Comparison of ENCODE assay signal across 10 mouse cellular contexts in the genomic region with DNA sequence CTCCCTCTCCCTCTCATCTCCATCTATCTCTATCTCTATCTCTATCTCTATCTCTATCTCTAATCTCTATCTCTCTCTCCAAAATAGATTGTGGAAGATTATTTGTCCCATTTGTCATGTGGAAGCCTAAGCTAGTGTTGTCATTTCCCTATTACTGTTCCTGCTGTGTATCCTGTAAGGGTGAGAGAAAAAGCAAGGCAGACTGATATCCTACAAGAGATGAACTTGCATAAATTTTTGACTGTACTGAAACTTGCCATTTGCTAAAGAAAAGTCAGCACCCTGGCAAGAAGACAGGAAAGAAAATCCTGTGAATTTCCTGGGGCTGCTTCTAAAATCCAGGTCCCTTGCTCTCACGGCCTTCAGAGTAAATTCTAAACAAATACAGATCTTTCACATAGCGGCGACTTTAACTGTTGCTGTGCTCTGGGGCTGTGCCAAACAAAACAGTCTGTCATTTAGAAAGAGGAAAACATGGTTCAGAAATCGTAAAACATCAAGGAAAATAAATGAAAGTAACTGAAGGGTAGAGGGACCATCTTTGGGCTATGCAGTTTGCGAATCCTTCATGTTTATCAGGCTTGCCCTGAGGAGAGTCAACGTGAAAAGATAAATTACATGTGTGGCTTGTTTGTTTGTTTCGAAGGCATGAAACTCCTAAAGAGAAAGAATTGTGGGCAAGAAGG.
DNase-seq lines count a peak whose midpoint lies in the region; ATAC-seq lines count a peak whose summit lies in the region.
"Had no signal": no experiment of that assay in that cellular context is flagged by ENCODE, and none has a peak within 500 bp of the region (broad histone marks: within the 10 kb centered on the region; RNA-seq: fewer than 3 reads in every experiment).

No protein-coding gene starts in this region.

- ATAC-seq in granulocyte monocyte progenitor cell, adult 5-6 weeks (replicated peaks; ENCODE audit: poor library complexity, severe bottlenecking), result no peak

- peak; percentile 40 for DNase-seq in adrenal gland, postnatal 14 days
- DNase-seq in adrenal gland, adult 8-10 months, result no peak
- peak; percentile 5 to 8 for DNase-seq in layer of hippocampus, postnatal 14 days (ENCODE audit: low spot score in 2 of 2)
- no peak for DNase-seq in layer of hippocampus, postnatal 36 days
- DNase-seq in heart, postnatal 4 days, result peak; percentile 9
- DNase-seq in lung, postnatal 14 days, result peak; percentile 8
- DNase-seq in natural killer cell, adult 2 months (ENCODE audit: low spot score in 2 of 2), result no peak
- DNase-seq: B cell, adult 2 months; cerebellum, postnatal 25 days had no signal

Comparison
In these comparisons a context has a peak if more than half of its experiments do, and no peak if none do; other contexts are left out.
1. DNase-seq: peak in adrenal gland, postnatal 14 days (single experiment), layer of hippocampus, postnatal 14 days (2 of 2), heart, postnatal 4 days (single experiment) and lung, postnatal 14 days (single experiment); none in adrenal gland, adult 8-10 months (single experiment), layer of hippocampus, postnatal 36 days (0 of 2) and natural killer cell, adult 2 months (0 of 2).